Mouse (Mus musculus): ENCODE data around the gene Ppia.

DNA sequence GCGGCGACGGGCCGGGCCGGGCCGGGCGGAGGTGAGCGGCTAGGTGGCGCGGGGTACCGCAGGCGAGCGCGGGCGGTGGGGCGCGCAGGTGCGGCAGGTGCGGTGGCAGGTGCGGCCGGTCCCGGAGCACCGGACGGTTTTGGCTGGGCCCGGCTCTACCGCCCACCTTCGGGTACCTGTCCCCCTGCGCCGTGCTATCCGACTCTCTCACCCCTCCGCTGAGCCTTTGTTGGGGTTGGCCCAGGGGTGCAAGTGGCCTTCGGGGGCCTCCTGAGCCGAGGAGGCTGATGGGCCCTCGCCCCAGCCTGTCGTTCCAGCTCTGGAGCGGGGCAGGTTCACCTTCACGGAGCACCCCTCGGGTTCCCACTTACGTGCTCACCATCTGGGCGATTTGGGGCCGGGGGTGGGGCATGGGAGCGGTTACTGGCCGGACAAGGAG is 25.7 kb upstream of the Ppia start:
- TF ChIP-seq CTCF (IDR thresholded peaks at IDR 0.05; ENCODE audit: extremely low read depth, insufficient read depth, insufficient read length, insufficient replicate concordance) (no peak), POLR2A (IDR thresholded peaks at IDR 0.05; ENCODE audit: low read depth, low read length) (no peak)
